Mouse (Mus musculus): ENCODE results near the gene Cdc34b.

- TF ChIP-seq MAX (IDR thresholded peaks at IDR 0.05; ENCODE audit: low read depth) (no peak), POLR2A (IDR thresholded peaks at IDR 0.05; ENCODE audit: insufficient read length, low read depth) (no peak), USF1 (IDR thresholded peaks at IDR 0.05; ENCODE audit: low read depth) (no peak)
Observed at GRCm38 (mm10) chr11:94760799-94761198, 19.2 kb downstream of the Cdc34b start.
